Mouse (Mus musculus) MEL (cell line): ENCODE measurements around the gene Gm5741. TPM values are rescaled to one million over a fixed set of nuclear protein-coding genes. Genes with fewer than 3 reads are reported as not detected.
A peak's percentile ranks its signal among the peaks of the same experiment; 100 is the strongest.

Experiments used
- DNase-seq: peaks from one replicate; pipeline ENCODE4 v3.0.0; 2011; ENCODE audit warnings: low read depth, low spot score
- H3K27ac ChIP-seq: 2 replicates; pipeline ENCODE4 v1.5.1; 2012; ENCODE audit warnings: low read depth, mild to moderate bottlenecking, control low read depth, low read length, moderate library complexity; ENCODE audit not compliant: control insufficient read depth
- H3K27me3 ChIP-seq, 2 experiments: fragments of 150-350 bp in 1 of 2; sonication (generic) in 1 of 2; 2 replicates each; pipeline ENCODE4 v1.6.1; 2012; ENCODE audit warnings: low read length in 2 of 2, mild to moderate bottlenecking in 2 of 2, improper control_type of control experiment in 1 of 2, moderate library complexity in 1 of 2; ENCODE audit not compliant: insufficient read depth in 2 of 2, control insufficient read depth in 1 of 2
- H3K36me3 ChIP-seq, 2 experiments: 2 replicates each; pipeline ENCODE4 v1.6.1; 2012 to 2014; ENCODE audit warnings: low read length in 2 of 2, improper control_type of control experiment in 1 of 2, inconsistent platforms in 1 of 2, mild to moderate bottlenecking in 1 of 2; ENCODE audit not compliant: insufficient read depth in 2 of 2, control insufficient read depth in 1 of 2
- H3K4me1 ChIP-seq, 2 experiments: fragments of 150-350 bp in 1 of 2; sonication (generic) in 1 of 2; 2 replicates each; pipeline ENCODE4 v1.6.1; 2012; ENCODE audit warnings: low read length in 2 of 2, improper control_type of control experiment in 1 of 2, mild to moderate bottlenecking in 1 of 2; ENCODE audit not compliant: insufficient read depth in 2 of 2, control insufficient read depth in 1 of 2
- H3K4me3 ChIP-seq, 2 experiments: fragments of 150-350 bp in 1 of 2; sonication (generic) in 1 of 2; 2 replicates each; pipeline ENCODE4 v1.5.1; 2012; ENCODE audit warnings: low read depth in 2 of 2, low read length in 2 of 2, mild to moderate bottlenecking in 2 of 2, moderate library complexity in 2 of 2, control low read depth in 1 of 2, improper control_type of control experiment in 1 of 2; ENCODE audit not compliant: control insufficient read depth in 1 of 2, insufficient read depth in 1 of 2
- H3K79me2 ChIP-seq: 2 replicates; pipeline ENCODE4 v1.6.1; 2012; ENCODE audit warnings: mild to moderate bottlenecking, low read length, moderate library complexity; ENCODE audit not compliant: control insufficient read depth, poor library complexity, insufficient read depth
- H3K9ac ChIP-seq: 2 replicates; pipeline ENCODE4 v1.6.1; 2012; ENCODE audit warnings: low read depth, mild to moderate bottlenecking, control low read depth, low read length, moderate library complexity; ENCODE audit not compliant: control insufficient read depth, poor library complexity, severe bottlenecking
- H3K9me3 ChIP-seq: fragments of 150-350 bp; sonication (generic); replicated peaks from 2 replicates; pipeline ENCODE4 v1.6.1; 2012; ENCODE audit warnings: mild to moderate bottlenecking, low read length, improper control_type of control experiment, moderate library complexity; ENCODE audit not compliant: insufficient read depth
- CHD1 ChIP-seq: IDR thresholded peaks from 2 replicates; pipeline ENCODE4 v1.6.1; 2012; ENCODE audit warnings: low read depth, mild to moderate bottlenecking, inconsistent platforms, low read length, improper control_type of control experiment
- CHD2 ChIP-seq: IDR thresholded peaks from 2 replicates; pipeline ENCODE4 v1.6.1; 2011; ENCODE audit warnings: low read length, improper control_type of control experiment
- E2F4 ChIP-seq: IDR thresholded peaks from 2 replicates; pipeline ENCODE4 v1.6.1; 2011; ENCODE audit warnings: low read depth, low read length, improper control_type of control experiment, borderline replicate concordance
- ELF1 ChIP-seq: IDR thresholded peaks from 2 replicates; pipeline ENCODE4 v1.6.1; 2014; ENCODE audit warnings: low read depth, mild to moderate bottlenecking, inconsistent platforms, low read length, improper control_type of control experiment, moderate library complexity
- GABPA ChIP-seq: IDR thresholded peaks from 2 replicates; pipeline ENCODE4 v1.6.1; 2012; ENCODE audit warnings: low read depth, mild to moderate bottlenecking, inconsistent platforms, low read length, improper control_type of control experiment, moderate library complexity
- KAT2A ChIP-seq: conservative IDR thresholded peaks from 2 replicates; pipeline ENCODE4 v1.6.1; 2012; ENCODE audit warnings: low read depth, low read length, improper control_type of control experiment, inconsistent platforms
- MAX ChIP-seq: IDR thresholded peaks from 2 replicates; pipeline ENCODE4 v1.6.1; 2011; ENCODE audit warnings: low read length, improper control_type of control experiment
- MAZ ChIP-seq: IDR thresholded peaks from 2 replicates; pipeline ENCODE4 v1.6.1; 2012; ENCODE audit warnings: low read depth, mild to moderate bottlenecking, inconsistent platforms, low read length, improper control_type of control experiment
- POLR2A ChIP-seq, 2 experiments: IDR thresholded peaks; 2 replicates each; pipeline ENCODE4 v1.6.1; 2011 to 2012; ENCODE audit warnings: low read length in 2 of 2, mild to moderate bottlenecking in 2 of 2, control low read depth in 1 of 2, improper control_type of control experiment in 1 of 2, low read depth in 1 of 2, moderate library complexity in 1 of 2; ENCODE audit not compliant: control insufficient read depth in 1 of 2, insufficient read depth in 1 of 2, poor library complexity in 1 of 2
- POLR2AphosphoS2 ChIP-seq: IDR thresholded peaks from 2 replicates; pipeline ENCODE4 v1.6.1; 2011; ENCODE audit warnings: low read length, improper control_type of control experiment
- RAD21 ChIP-seq: IDR thresholded peaks from 2 replicates; pipeline ENCODE4 v1.6.1; 2011; ENCODE audit warnings: mild to moderate bottlenecking, low read depth, low read length, improper control_type of control experiment
- RCOR1 ChIP-seq: IDR thresholded peaks from 2 replicates; pipeline ENCODE4 v1.6.1; 2012; ENCODE audit warnings: low read depth, mild to moderate bottlenecking, inconsistent platforms, low read length, improper control_type of control experiment
- SIN3A ChIP-seq: IDR thresholded peaks from 2 replicates; pipeline ENCODE4 v1.6.1; 2012; ENCODE audit warnings: low read length, improper control_type of control experiment, inconsistent platforms
- SMC3 ChIP-seq: IDR thresholded peaks from 2 replicates; pipeline ENCODE4 v1.6.1; 2011; ENCODE audit warnings: low read depth, low read length, improper control_type of control experiment
- UBTF ChIP-seq: IDR thresholded peaks from 2 replicates; pipeline ENCODE4 v1.6.1; 2012; ENCODE audit warnings: low read depth, mild to moderate bottlenecking, inconsistent platforms, low read length, improper control_type of control experiment, moderate library complexity, borderline replicate concordance; ENCODE audit not compliant: insufficient read depth
- USF1 ChIP-seq: IDR thresholded peaks from 2 replicates; pipeline ENCODE4 v1.6.1; 2014; ENCODE audit warnings: low read depth, mild to moderate bottlenecking, inconsistent platforms, low read length, improper control_type of control experiment, moderate library complexity
- ZMIZ1 ChIP-seq: IDR thresholded peaks from 2 replicates; pipeline ENCODE4 v1.6.1; 2012; ENCODE audit warnings: low read depth, mild to moderate bottlenecking, inconsistent platforms, low read length, improper control_type of control experiment, moderate library complexity
- polyA plus RNA-seq, 2 experiments: library from polyadenylated mRNA; stranded (reverse) in 1 of 2; unstranded in 1 of 2; fragments of >175 nt in 1 of 2; fragments of >200 nt in 1 of 2; gene quantifications; 2 replicates each; pipeline versions ENCODE4 v1.2.1 to v1.2.4; 2012; ENCODE audit warnings: low replicate concordance in 2 of 2, low read depth in 1 of 2; ENCODE audit not compliant: insufficient read length in 2 of 2, insufficient read depth in 1 of 2, missing spikeins in 1 of 2
- total RNA-seq: library from RNA; depleted of rRNA; stranded (reverse); fragments of 300-350 nt; gene quantifications from 2 replicates; pipeline ENCODE4 v1.2.3, GENCODE M21; 2012

The Gm5741 gene
- total and polyA plus RNA-seq, 3 experiments: 1.0 TPM; not detected in 2

DNA sequence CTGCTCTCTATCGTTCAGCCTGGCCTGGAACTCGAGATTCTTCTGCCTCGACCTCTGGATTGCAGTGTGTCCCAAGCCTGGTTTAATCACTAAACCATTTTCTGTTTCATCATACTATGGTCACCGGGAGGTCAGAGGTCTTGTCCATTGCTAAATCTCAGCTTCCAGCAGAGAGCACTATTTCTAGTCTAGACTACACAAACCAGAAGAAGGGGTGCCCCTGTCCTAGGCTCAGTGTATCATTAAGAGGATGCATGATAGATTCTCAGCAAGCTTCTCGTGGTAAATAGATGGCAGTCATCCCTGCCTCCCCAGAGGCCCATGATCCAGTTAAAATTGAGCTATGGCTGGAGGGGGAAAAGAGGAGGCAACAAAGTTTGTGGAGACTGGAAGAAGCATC is 3.3 kb upstream of the Gm5741 start:
- Histone ChIP-seq H3K27me3 (no peaks in the 10 kb centered on the region), H3K4me1 (peaks cover 2 to 12% of the 10 kb centered on the region in 2 experiments; a peak in 3 of 4 replicates), H3K36me3 (peaks cover 0 to 8% of the 10 kb centered on the region in 2 experiments; a peak in 3 of 4 replicates), H3K4me3 (peak overlapping the region; percentile 86 to 90), H3K9me3 (no peaks in the 10 kb centered on the region), H3K27ac (peak overlapping the region; percentile 77), H3K79me2 (peaks cover 15% of the 10 kb centered on the region), H3K9ac (peak overlapping the region; percentile 94)
- no peak for TF ChIP-seq SMC3
- TF ChIP-seq POLR2AphosphoS2: no peak; the same call in 1 of the 2 replicates
- no peak for TF ChIP-seq ELF1
- no peak for TF ChIP-seq CHD2
- no peak for TF ChIP-seq CHD1
- no peak for TF ChIP-seq ZMIZ1
- TF ChIP-seq E2F4: no peak
- no peak for TF ChIP-seq MAZ
- no peak for TF ChIP-seq UBTF
- TF ChIP-seq KAT2A: no peak
- TF ChIP-seq SIN3A: no peak
- no peak for TF ChIP-seq GABPA
- TF ChIP-seq RAD21: no peak
- peak; percentile 53 for DNase-seq

DNA sequence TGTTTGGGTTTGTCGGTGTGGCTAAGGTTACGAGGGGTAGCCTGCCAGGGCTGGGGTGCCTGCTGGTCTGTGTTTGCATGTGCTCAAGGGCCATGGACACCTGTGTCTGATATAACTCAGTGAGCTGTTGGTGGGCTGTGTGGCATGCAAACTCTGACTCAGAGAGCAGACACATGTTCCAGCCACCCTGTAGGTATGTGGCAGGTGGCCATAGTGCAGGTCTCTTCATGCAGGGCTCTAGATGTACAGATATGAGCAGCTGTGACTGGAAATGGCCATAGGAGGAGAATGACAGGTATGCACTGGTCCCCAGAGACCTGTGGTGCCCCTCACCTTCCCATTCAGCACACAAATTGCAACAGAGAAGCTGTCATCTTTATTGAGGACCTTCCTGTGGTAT is 627 bp downstream of the Gm5741 start:
- Histone ChIP-seq H3K36me3 (peaks cover 0 to 8% of the 10 kb centered on the region in 2 experiments; a peak in 3 of 4 replicates), H3K27ac (no peak overlapping the region), H3K4me1 (peaks cover 2 to 9% of the 10 kb centered on the region in 2 experiments; a peak in 3 of 4 replicates), H3K9me3 (no peaks in the 10 kb centered on the region), H3K27me3 (no peaks in the 10 kb centered on the region), H3K9ac (no peak overlapping the region), H3K79me2 (peaks cover 5% of the 10 kb centered on the region), H3K4me3 (no peak overlapping the region)
- TF ChIP-seq GABPA (no peak), POLR2A (IDR thresholded peaks at IDR 0.05; ENCODE audit: control insufficient read depth in 1 of 2, insufficient read depth in 1 of 2, low read depth in 1 of 2, low read length in 2 of 2, poor library complexity in 1 of 2) (no peak), CHD2 (no peak), RCOR1 (no peak), USF1 (no peak), UBTF (no peak), SMC3 (no peak), MAX (no peak)
- DNase-seq: no peak
